Mouse (Mus musculus): ENCODE results near the gene Gm10306.

- TF ChIP-seq TAL1 (IDR thresholded peaks at IDR 0.05; ENCODE audit: low read length) (no peak), GATA1 (IDR thresholded peaks at IDR 0.05; ENCODE audit: low read length) (no peak)
Observed at GRCm38 (mm10) chr4:94533205-94533604, 23.1 kb upstream of the Gm10306 start.

Data from erythroblast, embryonic 14.5 days (primary cell).